Mouse (Mus musculus) stomach, embryonic 14.5 days (tissue): ENCODE data around the gene Tlr3. TPM values are rescaled to one million over a fixed set of nuclear protein-coding genes. Genes with fewer than 3 reads are reported as not detected.

Experiments used
- ATAC-seq: fragments of 200-750 bp; cut with Nextera tagmentation; 2 replicates; pipeline ENCODE4 v1.8.0; 2017; ENCODE audit warnings: low read depth, moderate TSS enrichment; ENCODE audit not compliant: insufficient number of reproducible peaks, insufficient read depth, low FRiP score
- H3K27ac ChIP-seq: fragments of 300-500 bp; sonication (generic); 2 replicates; pipeline ENCODE4 v1.5.1; 2014; ENCODE audit warnings: mild to moderate bottlenecking, low read length, moderate library complexity, mixed read lengths
- H3K27me3 ChIP-seq: fragments of 300-500 bp; sonication (generic); 2 replicates; pipeline ENCODE4 v1.6.1; 2014; ENCODE audit warnings: low read length, control low read depth, mixed read lengths; ENCODE audit not compliant: control insufficient read depth, insufficient read depth
- H3K36me3 ChIP-seq: fragments of 300-500 bp; sonication (generic); 2 replicates; pipeline ENCODE4 v1.6.1; 2014; ENCODE audit warnings: mild to moderate bottlenecking, control low read depth, low read length, moderate library complexity, mixed read lengths; ENCODE audit not compliant: control insufficient read depth, insufficient read depth
- H3K4me1 ChIP-seq: fragments of 300-500 bp; sonication (generic); 2 replicates; pipeline ENCODE4 v1.6.1; 2014; ENCODE audit warnings: low read length, control low read depth, mixed read lengths; ENCODE audit not compliant: control insufficient read depth, insufficient read depth
- H3K4me2 ChIP-seq: fragments of 300-500 bp; sonication (generic); replicated peaks from 2 replicates; pipeline ENCODE4 v1.6.1; 2014; ENCODE audit warnings: low read depth, low read length, control low read depth
- H3K4me3 ChIP-seq: fragments of 300-500 bp; sonication (generic); 2 replicates; pipeline ENCODE4 v1.5.1; 2014; ENCODE audit warnings: low read depth, low read length, control low read depth
- H3K9ac ChIP-seq: fragments of 300-500 bp; sonication (generic); replicated peaks from 2 replicates; pipeline ENCODE4 v1.6.1; 2014; ENCODE audit warnings: low read depth, mild to moderate bottlenecking, control low read depth, low read length, moderate library complexity, mixed read lengths
- H3K9me3 ChIP-seq: fragments of 300-500 bp; sonication (generic); 2 replicates; pipeline ENCODE4 v1.6.1; 2016; ENCODE audit warnings: low read depth, low read length, control low read depth; ENCODE audit not compliant: control insufficient read depth
- WGBS: fragments of 180-500 bp; shearing (Covaris S2); extraction: QIAGEN DNeasy Blood & Tissue Kit; methylation state at CpG from one replicate; pipeline ENCODE4 v1.1.7; 2014; 5-methylcytosine and 5-hydroxymethylcytosine counted together
- polyA plus RNA-seq: library from polyadenylated mRNA; unstranded; fragments of >200 nt; fragmentation: Nextera tagmentation; extraction: Ambion mirVana; gene quantifications from 2 replicates; pipeline ENCODE4 v1.2.1, GENCODE M21; 2014

Gene Tlr3
- polyA plus RNA-seq, 1 experiment from 2014 or later, result 3.6 TPM

- Histone ChIP-seq H3K27ac (no peak overlapping the region), H3K27me3 (no peaks in the 10 kb centered on the region), H3K4me1 (peaks cover 8% of the 10 kb centered on the region; the same call in 1 of the 2 replicates), H3K9me3 (no peaks in the 10 kb centered on the region), H3K4me2 (no peak overlapping the region), H3K36me3 (no peaks in the 10 kb centered on the region), H3K9ac (no peak overlapping the region), H3K4me3 (no peak overlapping the region)
- WGBS, result 79% methylated on average over 7 of the region's 7 CpGs
- ATAC-seq, result no peak
Observed at GRCm38 (mm10) chr8:45414965-45415364, 4.1 kb upstream of the Tlr3 start.

- ATAC-seq, result peak; percentile 95
- Histone ChIP-seq H3K9ac (no peak overlapping the region; the same call in 1 of the 2 replicates), H3K27me3 (no peaks in the 10 kb centered on the region), H3K4me2 (peak overlapping the region; percentile 55), H3K4me3 (peak overlapping the region; percentile 36), H3K36me3 (no peaks in the 10 kb centered on the region), H3K27ac (peak overlapping the region; percentile 72; the same call in 1 of the 2 replicates), H3K9me3 (no peaks in the 10 kb centered on the region), H3K4me1 (peaks cover 8% of the 10 kb centered on the region; the same call in 1 of the 2 replicates)
- WGBS, result 7% methylated on average over 18 of the region's 18 CpGs
Observed at GRCm38 (mm10) chr8:45410146-45410880, 567 bp downstream of the Tlr3 start.

GRCm38 (mm10) chr8:45409702-45410101, 1.2 kb downstream of the Tlr3 start:
- H3K9me3 ChIP-seq, result no peaks in the 10 kb centered on the region
- H3K4me2 ChIP-seq, result peak overlapping the region; percentile 55
- peaks cover 8% of the 10 kb centered on the region; the same call in 1 of the 2 replicates for H3K4me1 ChIP-seq
- H3K9ac ChIP-seq, result no peak overlapping the region; the same call in 1 of the 2 replicates
- H3K4me3 ChIP-seq, result peak overlapping the region; percentile 36
- no peaks in the 10 kb centered on the region for H3K36me3 ChIP-seq
- 50% methylated on average over 4 of the region's 4 CpGs for WGBS
- H3K27me3 ChIP-seq, result no peaks in the 10 kb centered on the region
- no peak; the same call in 1 of the 2 replicates for ATAC-seq
- no peak overlapping the region; the same call in 1 of the 2 replicates for H3K27ac ChIP-seq

- ATAC-seq, result no peak
- H3K4me3 ChIP-seq, result no peak overlapping the region
- H3K9ac ChIP-seq, result no peak overlapping the region
Observed at GRCm38 (mm10) chr8:45383250-45383649, 27.6 kb downstream of the Tlr3 start.

GRCm38 (mm10) chr8:45381963-45382347, 28.9 kb downstream of the Tlr3 start, which contains the start of gene Fam149a:
Gene Fam149a, minus strand, starts transcription at chr8:45382291.
- H3K4me1 ChIP-seq, result peaks cover 9% of the 10 kb centered on the region; the same call in 1 of the 2 replicates
- 4% methylated on average over 6 of the region's 6 CpGs for WGBS
- no peaks in the 10 kb centered on the region for H3K36me3 ChIP-seq
- peak within 1 kb of the TSS; percentile 32 for H3K4me3 ChIP-seq
- ATAC-seq, result peak; percentile 58; the same call in 1 of the 2 replicates
- peaks cover 5% of the 10 kb centered on the region; the same call in 1 of the 2 replicates for H3K27me3 ChIP-seq
- H3K9me3 ChIP-seq, result no peaks in the 10 kb centered on the region
- peak within 1 kb of the TSS; percentile 33; the same call in 1 of the 2 replicates for H3K9ac ChIP-seq
- no peak within 1 kb of the TSS for H3K27ac ChIP-seq
- H3K4me2 ChIP-seq, result peak within 1 kb of the TSS; percentile 85

More at GRCm38 (mm10) chr8:45383250-45383649, 27.6 kb downstream of the Tlr3 start:
- Histone ChIP-seq H3K4me1 (peaks cover 9% of the 10 kb centered on the region; the same call in 1 of the 2 replicates), H3K27ac (no peak overlapping the region), H3K27me3 (peaks cover 5% of the 10 kb centered on the region; the same call in 1 of the 2 replicates), H3K4me2 (no peak overlapping the region), H3K36me3 (no peaks in the 10 kb centered on the region), H3K9me3 (no peaks in the 10 kb centered on the region)
- 83% methylated on average over 1 of the region's 1 CpGs for WGBS

- Histone ChIP-seq H3K27ac (no peak overlapping the region), H3K4me1 (peaks cover 9% of the 10 kb centered on the region; the same call in 1 of the 2 replicates), H3K36me3 (no peaks in the 10 kb centered on the region), H3K27me3 (peaks cover 5% of the 10 kb centered on the region; the same call in 1 of the 2 replicates), H3K9ac (peak overlapping the region; percentile 33; the same call in 1 of the 2 replicates), H3K4me3 (peak overlapping the region; percentile 32), H3K4me2 (peak overlapping the region; percentile 85), H3K9me3 (no peaks in the 10 kb centered on the region)
- WGBS, result 4% methylated on average over 38 of the region's 38 CpGs
- peak; percentile 42; the same call in 1 of the 2 replicates for ATAC-seq
Observed at GRCm38 (mm10) chr8:45381075-45381962, 29.6 kb downstream of the Tlr3 start.

- ATAC-seq, result no peak
- Histone ChIP-seq H3K27ac (no peak overlapping the region), H3K4me1 (peaks cover 9% of the 10 kb centered on the region; the same call in 1 of the 2 replicates), H3K4me3 (no peak overlapping the region), H3K27me3 (peaks cover 5% of the 10 kb centered on the region; the same call in 1 of the 2 replicates), H3K9me3 (no peaks in the 10 kb centered on the region), H3K36me3 (no peaks in the 10 kb centered on the region), H3K4me2 (no peak overlapping the region), H3K9ac (no peak overlapping the region)
- 19% methylated on average over 4 of the region's 4 CpGs for WGBS
Observed at GRCm38 (mm10) chr8:45380598-45380997, 30.3 kb downstream of the Tlr3 start.

- Histone ChIP-seq H3K27me3 (no peaks in the 10 kb centered on the region), H3K36me3 (no peaks in the 10 kb centered on the region), H3K9me3 (no peaks in the 10 kb centered on the region), H3K4me3 (no peak overlapping the region), H3K4me2 (no peak overlapping the region), H3K9ac (no peak overlapping the region), H3K27ac (no peak overlapping the region), H3K4me1 (no peaks in the 10 kb centered on the region)
- no peak for ATAC-seq
- WGBS, result 76% methylated on average over 3 of the region's 3 CpGs
Observed at GRCm38 (mm10) chr8:45374071-45374470, 36.8 kb downstream of the Tlr3 start.
